Mouse (Mus musculus) hindbrain, embryonic 12.5 days (tissue): ENCODE results near the gene Akr1b3. TPM values are rescaled to one million over a fixed set of nuclear protein-coding genes. Genes with fewer than 3 reads are reported as not detected.
"Not testable (repeated sequence)": the region's sequence is repeated elsewhere in the genome, so short reads cannot be mapped to it uniquely, and the experiment has no call there.

Experiments
- ATAC-seq: fragments of 200-750 bp; cut with Nextera tagmentation; 2 replicates; pipeline ENCODE4 v1.8.0; 2017; ENCODE audit warnings: moderate TSS enrichment; ENCODE audit not compliant: low FRiP score
- H3K27ac ChIP-seq: fragments of 300-500 bp; sonication (generic); 2 replicates; pipeline ENCODE4 v1.5.1; 2016; ENCODE audit warnings: mild to moderate bottlenecking
- H3K27me3 ChIP-seq: fragments of 300-500 bp; sonication (generic); 2 replicates; pipeline ENCODE4 v1.6.1; 2016; ENCODE audit warnings: mild to moderate bottlenecking
- H3K36me3 ChIP-seq: fragments of 300-500 bp; sonication (generic); 2 replicates; pipeline ENCODE4 v1.6.1; 2016; ENCODE audit warnings: mild to moderate bottlenecking
- H3K4me1 ChIP-seq: fragments of 300-500 bp; sonication (generic); 2 replicates; pipeline ENCODE4 v1.6.1; 2016
- H3K4me2 ChIP-seq: fragments of 300-500 bp; sonication (generic); replicated peaks from 2 replicates; pipeline ENCODE4 v1.6.1; 2016; ENCODE audit warnings: mild to moderate bottlenecking
- H3K4me3 ChIP-seq: fragments of 300-500 bp; sonication (generic); 2 replicates; pipeline ENCODE4 v1.5.1; 2016; ENCODE audit warnings: mild to moderate bottlenecking
- H3K9ac ChIP-seq: fragments of 300-500 bp; sonication (generic); 2 replicates; pipeline ENCODE4 v1.6.1; 2016; ENCODE audit warnings: mild to moderate bottlenecking, moderate library complexity
- H3K9me3 ChIP-seq: fragments of 300-500 bp; sonication (generic); replicated peaks from 2 replicates; pipeline ENCODE4 v1.6.1; 2016; ENCODE audit warnings: mild to moderate bottlenecking
- WGBS: fragments of 180-500 bp; shearing (Covaris S2); methylation state at CpG from one replicate; pipeline ENCODE4 v1.1.7; 2016; 5-methylcytosine and 5-hydroxymethylcytosine counted together
- polyA plus RNA-seq: library from polyadenylated mRNA; unstranded; fragments of >200 nt; fragmentation: Nextera tagmentation; extraction: Ambion mirVana; gene quantifications from 2 replicates; pipeline ENCODE4 v1.2.1, GENCODE M21; 2016

The Akr1b3 gene
- polyA plus RNA-seq, 1 experiment from 2014 or later = 133 TPM

DNA sequence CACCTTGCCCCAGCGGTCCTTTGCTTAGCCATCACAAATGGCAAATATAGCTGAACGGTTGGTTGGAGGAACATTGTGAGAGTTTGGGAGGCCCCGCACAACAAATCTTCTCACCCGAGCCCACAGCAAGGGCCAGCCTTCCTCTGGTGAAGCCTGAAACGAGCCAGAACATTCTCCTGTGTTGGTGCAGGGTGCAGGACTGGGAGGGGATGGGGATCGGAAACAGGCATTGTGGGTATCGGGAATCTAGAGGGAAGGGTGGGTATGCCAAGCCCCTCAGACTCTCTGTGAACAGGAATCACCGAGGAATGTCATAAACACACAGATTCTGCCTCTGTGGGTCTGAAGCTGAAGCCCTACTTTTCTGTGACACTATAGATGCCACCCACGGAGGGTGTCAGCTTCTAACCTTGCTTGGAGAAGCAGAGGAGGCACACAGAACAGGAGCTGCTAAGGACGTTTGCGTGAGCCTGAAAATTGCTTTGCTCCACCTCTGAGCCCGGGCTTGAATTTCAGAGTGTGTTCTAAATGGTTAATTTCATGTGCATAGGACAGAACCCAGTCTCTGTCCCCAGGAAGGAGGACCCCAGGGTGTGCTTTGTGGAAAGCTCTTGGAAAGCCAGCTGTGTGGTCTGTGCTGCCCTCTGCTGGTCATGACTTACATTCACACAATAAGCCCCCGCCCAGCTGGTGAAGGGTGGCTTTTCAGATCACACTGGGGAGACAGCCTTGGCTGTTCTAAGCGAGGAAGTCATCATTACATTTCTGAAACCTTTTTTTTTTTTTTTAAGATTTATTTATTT, 29.0 kb upstream of the Akr1b3 start:
- Histone ChIP-seq H3K4me3 (no peak overlapping the region), H3K4me1 (0 out of 2 replicates have a peak, but pooled peaks cover 7% of the 10 kb centered on the region), H3K4me2 (no peak overlapping the region; the same call in 1 of the 2 replicates), H3K27ac (no peak overlapping the region), H3K27me3 (no peaks in the 10 kb centered on the region), H3K9me3 (no peaks in the 10 kb centered on the region), H3K9ac (no peak overlapping the region), H3K36me3 (no peaks in the 10 kb centered on the region)
- 48% methylated on average over 14 of the region's 14 CpGs for WGBS
- ATAC-seq = peak; percentile 67

DNA sequence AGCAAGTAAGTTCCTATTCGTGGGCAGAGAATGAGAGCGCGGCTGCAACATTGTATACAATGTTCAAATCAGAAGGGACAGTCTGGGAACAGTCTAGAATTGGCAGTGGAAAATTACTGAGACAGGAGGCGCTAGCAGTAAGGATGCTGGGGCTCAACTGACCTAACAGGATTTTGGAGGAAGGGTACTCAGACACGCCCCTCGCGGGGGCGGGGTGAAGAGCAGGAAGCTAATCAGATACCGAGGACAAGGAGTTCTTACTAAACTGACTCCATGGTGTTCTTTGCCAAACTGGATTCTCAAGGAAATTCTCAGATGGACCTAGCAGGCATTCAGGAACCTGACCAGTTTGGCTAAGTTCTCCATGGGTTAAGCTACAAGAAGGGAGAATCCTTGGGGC, 27.7 kb upstream of the Akr1b3 start:
- no peaks in the 10 kb centered on the region for H3K36me3 ChIP-seq
- H3K9ac ChIP-seq = no peak overlapping the region
- H3K27me3 ChIP-seq = no peaks in the 10 kb centered on the region
- no peaks in the 10 kb centered on the region for H3K9me3 ChIP-seq
- 21% methylated on average over 9 of the region's 9 CpGs for WGBS
- H3K4me3 ChIP-seq = no peak overlapping the region
- no peak overlapping the region for H3K27ac ChIP-seq
- 0 out of 2 replicates have a peak, but pooled peaks cover 7% of the 10 kb centered on the region for H3K4me1 ChIP-seq
- ATAC-seq = no peak
- H3K4me2 ChIP-seq = no peak overlapping the region; the same call in 1 of the 2 replicates

DNA sequence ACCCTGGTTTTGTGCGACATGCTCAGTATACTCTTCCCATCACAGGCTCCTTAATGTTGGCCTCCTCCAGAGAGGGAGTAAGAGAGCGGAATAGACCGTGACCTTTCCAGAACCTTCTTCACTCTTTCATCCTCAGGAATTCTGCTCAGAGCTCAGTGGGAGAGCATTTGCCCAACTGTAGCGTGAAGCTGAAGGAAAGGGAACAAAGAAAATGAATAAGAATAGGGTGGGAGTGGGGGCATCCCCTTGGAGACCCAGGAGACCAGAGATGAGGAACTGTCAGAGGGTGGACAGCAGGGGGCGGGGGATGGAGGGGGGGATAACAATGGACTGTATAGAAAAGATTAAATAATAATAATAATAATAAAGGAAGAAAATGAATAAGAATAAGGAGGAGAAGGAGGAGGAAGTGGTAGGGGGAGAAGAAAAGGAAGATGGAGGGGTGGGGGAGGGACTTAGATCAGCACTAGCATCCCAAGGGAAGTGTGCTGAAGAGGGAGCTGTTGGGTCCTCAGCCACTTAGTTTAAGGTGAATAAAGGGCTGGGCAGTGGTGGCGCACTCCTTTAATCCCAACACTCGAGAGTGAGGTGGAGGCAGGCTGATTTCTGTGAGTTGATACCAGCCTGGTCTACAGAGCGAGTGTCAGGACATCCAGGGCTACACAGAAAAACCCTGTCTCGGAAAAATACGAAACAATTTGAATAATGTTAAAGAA, 27.0 kb upstream of the Akr1b3 start:
- Histone ChIP-seq H3K9me3 (no peaks in the 10 kb centered on the region), H3K27ac (no peak overlapping the region), H3K9ac (no peak overlapping the region), H3K27me3 (no peaks in the 10 kb centered on the region), H3K4me2 (no peak overlapping the region; the same call in 1 of the 2 replicates), H3K4me3 (no peak overlapping the region), H3K4me1 (0 out of 2 replicates have a peak, but pooled peaks cover 7% of the 10 kb centered on the region), H3K36me3 (no peaks in the 10 kb centered on the region)
- ATAC-seq = no peak; the same call in 1 of the 2 replicates
- WGBS = 32% methylated on average over 10 of the region's 10 CpGs

DNA sequence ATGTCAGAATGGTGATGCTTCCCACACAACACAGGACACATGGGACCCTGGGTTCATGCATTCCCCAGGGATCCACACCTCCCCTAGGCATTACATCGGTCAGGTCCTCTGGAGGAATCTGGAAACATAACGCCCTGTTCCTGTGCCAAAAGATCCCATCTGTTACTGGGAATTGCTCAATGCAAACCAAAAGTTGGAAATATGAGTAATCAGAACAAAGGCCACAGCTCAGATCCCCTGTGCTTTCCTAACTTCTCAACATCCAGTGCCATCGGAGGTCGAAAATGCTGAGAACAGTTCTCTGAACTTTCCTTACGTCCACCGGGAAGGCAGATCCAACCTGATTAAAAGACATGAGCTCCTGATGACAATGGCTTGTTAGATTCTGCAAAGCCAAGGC, 26.1 kb upstream of the Akr1b3 start:
- H3K36me3 ChIP-seq = no peaks in the 10 kb centered on the region
- no peak overlapping the region for H3K27ac ChIP-seq
- no peaks in the 10 kb centered on the region for H3K27me3 ChIP-seq
- 71% methylated on average over 6 of the region's 6 CpGs for WGBS
- 0 out of 2 replicates have a peak, but pooled peaks cover 7% of the 10 kb centered on the region for H3K4me1 ChIP-seq
- no peak for ATAC-seq
- H3K4me2 ChIP-seq = no peak overlapping the region
- H3K4me3 ChIP-seq = no peak overlapping the region
- no peaks in the 10 kb centered on the region for H3K9me3 ChIP-seq
- H3K9ac ChIP-seq = no peak overlapping the region

DNA sequence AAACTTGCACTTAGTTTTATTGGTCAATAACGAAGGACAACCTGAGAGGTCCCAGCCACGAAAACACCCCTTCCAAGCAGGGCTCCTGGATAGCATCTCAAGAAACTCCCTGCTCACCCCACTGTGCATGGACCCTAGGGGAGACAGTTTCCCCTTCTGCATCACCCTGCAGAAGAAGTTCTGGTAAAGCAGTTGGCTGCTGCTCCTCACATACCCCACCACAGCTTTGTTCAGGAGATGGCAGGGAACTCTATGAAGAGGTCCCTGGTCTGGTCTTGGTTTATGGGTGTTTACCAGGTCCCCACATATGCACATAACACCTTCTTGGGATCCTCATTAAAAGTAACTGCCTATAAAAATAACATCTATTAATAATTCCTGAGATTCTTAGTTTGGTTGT, 25.2 kb upstream of the Akr1b3 start:
- H3K4me1 ChIP-seq = 0 out of 2 replicates have a peak, but pooled peaks cover 7% of the 10 kb centered on the region
- H3K36me3 ChIP-seq = no peaks in the 10 kb centered on the region
- no peak for ATAC-seq
- 96% methylated on average over 2 of the region's 2 CpGs for WGBS
- no peaks in the 10 kb centered on the region for H3K27me3 ChIP-seq
- no peak overlapping the region for H3K9ac ChIP-seq
- no peak overlapping the region for H3K4me3 ChIP-seq
- no peak overlapping the region for H3K4me2 ChIP-seq
- no peaks in the 10 kb centered on the region for H3K9me3 ChIP-seq
- H3K27ac ChIP-seq = no peak overlapping the region

DNA sequence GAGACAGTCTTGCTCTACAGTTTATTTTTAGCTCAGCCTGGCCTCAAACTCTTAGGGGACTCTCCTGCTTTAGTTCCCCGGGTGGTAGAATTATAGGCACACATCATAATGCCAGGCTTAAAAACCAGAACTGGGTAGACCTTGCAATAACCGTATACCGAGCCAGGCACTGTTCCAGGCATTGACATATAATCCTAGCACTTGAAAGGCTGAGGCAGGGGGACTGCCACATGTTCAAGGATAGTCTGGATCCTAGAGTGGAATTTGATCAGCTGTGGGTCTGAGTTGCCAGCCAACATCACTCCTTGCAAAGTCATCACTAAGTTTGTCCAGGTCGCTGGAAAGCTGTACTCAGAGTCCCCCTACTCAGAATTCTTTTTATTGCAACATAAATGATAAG, 24.7 kb upstream of the Akr1b3 start:
- H3K9me3 ChIP-seq = no peaks in the 10 kb centered on the region
- H3K9ac ChIP-seq = no peak overlapping the region
- ATAC-seq = no peak
- no peaks in the 10 kb centered on the region for H3K27me3 ChIP-seq
- 94% methylated on average over 4 of the region's 4 CpGs for WGBS
- 0 out of 2 replicates have a peak, but pooled peaks cover 7% of the 10 kb centered on the region for H3K4me1 ChIP-seq
- H3K4me2 ChIP-seq = no peak overlapping the region
- H3K36me3 ChIP-seq = no peaks in the 10 kb centered on the region
- no peak overlapping the region for H3K27ac ChIP-seq
- no peak overlapping the region for H3K4me3 ChIP-seq

DNA sequence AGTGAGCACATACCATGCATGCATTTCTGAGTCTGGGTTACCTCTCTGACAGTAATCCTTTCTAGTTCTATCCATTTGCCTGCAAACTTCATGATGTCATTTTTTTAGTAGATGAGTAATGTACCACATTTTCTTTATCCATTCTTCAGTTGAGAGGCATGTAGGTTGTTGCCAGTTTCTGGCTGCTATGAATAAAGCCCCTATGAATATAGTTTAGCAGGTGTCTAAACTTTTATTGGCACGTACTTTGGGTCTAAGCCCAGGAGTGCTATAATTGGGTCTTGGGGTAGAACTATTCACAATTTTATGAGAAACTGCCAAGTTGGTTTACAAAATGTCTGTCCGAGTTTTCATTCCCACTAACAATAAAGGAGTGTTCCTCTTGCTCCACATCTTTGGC, 20.5 kb upstream of the Akr1b3 start:
- WGBS = 85% methylated on average over 2 of the region's 2 CpGs
- Histone ChIP-seq H3K27ac (no peak overlapping the region), H3K36me3 (no peaks in the 10 kb centered on the region), H3K4me2 (no peak overlapping the region), H3K4me1 (no peaks in the 10 kb centered on the region), H3K9ac (no peak overlapping the region), H3K4me3 (no peak overlapping the region), H3K27me3 (no peaks in the 10 kb centered on the region), H3K9me3 (no peaks in the 10 kb centered on the region)
- ATAC-seq = no peak

DNA sequence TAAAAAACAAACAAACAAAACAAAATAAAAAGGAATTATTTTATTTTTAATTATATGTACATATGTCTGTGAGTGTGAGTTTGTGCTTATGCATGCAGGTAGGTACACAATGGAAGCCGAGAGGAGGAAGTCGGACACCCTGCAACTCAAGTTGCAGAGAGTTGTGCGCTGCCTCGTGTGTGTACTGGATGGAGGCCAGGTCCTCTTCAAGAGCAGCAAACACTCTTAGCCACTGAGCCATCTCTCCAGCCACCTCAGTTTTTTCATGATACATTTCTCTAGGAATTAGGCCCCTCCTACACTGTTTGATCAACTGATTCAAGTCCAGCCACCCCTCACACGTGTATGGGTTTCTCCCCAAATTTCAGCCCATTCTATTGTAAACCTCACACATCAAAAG, 17.4 kb upstream of the Akr1b3 start:
- Histone ChIP-seq H3K27me3 (no peaks in the 10 kb centered on the region), H3K4me3 (no peak overlapping the region), H3K36me3 (no peaks in the 10 kb centered on the region), H3K9ac (no peak overlapping the region), H3K4me2 (no peak overlapping the region), H3K27ac (no peak overlapping the region), H3K9me3 (no peaks in the 10 kb centered on the region), H3K4me1 (no peaks in the 10 kb centered on the region)
- ATAC-seq = no peak
- WGBS = 88% methylated on average over 5 of the region's 5 CpGs

DNA sequence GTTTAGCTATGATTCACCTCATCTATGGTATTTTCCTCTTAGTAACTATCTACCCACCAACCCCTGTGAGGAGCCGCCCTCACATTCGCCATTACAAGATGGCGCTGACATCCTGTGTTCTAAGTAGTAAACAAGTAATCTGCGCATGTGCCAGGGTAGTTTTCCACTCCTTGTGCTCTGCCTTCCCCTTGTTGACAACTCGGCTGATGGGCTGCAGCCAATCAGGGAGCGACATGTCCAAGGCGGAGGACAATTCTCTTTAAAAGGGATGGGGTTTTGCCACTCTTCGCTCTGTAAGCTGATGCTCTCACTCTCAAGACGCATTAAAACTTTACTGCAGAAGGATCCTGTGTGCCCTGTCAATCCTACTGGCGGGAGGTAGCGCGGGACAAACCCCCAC, 14.5 kb upstream of the Akr1b3 start:
- H3K9ac ChIP-seq, H3K4me3 ChIP-seq, ATAC-seq, H3K36me3 ChIP-seq, H3K27me3 ChIP-seq, H3K4me2 ChIP-seq, H3K9me3 ChIP-seq, H3K4me1 ChIP-seq, H3K27ac ChIP-seq: not testable (repeated sequence)
- 87% methylated on average over 12 of the region's 12 CpGs for WGBS

DNA sequence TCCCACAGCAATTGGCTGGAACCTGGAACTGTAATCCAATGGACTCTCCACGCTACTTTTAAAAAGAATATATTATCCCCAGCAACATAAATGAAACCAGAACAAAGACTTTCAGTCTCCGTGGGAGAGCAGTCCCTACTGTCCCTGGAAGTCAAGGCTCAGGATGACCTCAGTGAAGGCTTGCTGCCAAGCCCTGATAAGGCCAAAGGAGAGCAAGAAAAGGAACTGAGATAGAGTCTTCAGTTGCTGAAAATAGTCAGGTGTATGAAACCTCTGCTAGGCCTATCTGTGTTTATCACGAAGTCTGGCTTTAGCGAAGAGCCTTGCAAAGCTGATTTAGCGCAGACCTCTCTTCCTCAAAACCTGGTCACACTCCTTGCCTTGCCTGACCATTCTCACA, 14.1 kb upstream of the Akr1b3 start:
- Histone ChIP-seq H3K4me3 (no peak overlapping the region), H3K9me3 (no peaks in the 10 kb centered on the region), H3K36me3 (no peaks in the 10 kb centered on the region), H3K4me2 (no peak overlapping the region), H3K4me1 (no peaks in the 10 kb centered on the region), H3K27me3 (no peaks in the 10 kb centered on the region), H3K27ac (no peak overlapping the region), H3K9ac (no peak overlapping the region)
- ATAC-seq = no peak
- WGBS = 87% methylated on average over 5 of the region's 5 CpGs

DNA sequence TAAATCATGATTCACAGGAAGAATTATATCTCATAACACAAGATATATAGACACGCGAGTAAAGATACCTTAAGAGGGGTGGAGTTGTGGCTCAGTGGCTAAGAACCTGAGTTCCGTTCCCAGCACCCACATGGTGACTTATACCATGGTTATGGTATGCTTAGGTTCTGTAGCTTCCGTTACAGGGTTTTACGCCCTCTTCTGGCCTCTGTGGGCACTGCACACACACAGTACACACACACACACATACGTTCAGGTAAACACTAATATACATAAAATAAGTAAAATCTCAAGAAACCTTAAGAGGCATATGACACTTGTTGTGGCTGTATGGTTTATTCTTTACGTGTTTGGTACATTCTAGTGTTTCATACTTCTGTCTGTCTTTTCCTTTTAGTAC, 4.8 kb upstream of the Akr1b3 start:
- Histone ChIP-seq H3K27ac (no peak overlapping the region), H3K4me3 (no peak overlapping the region), H3K27me3 (no peaks in the 10 kb centered on the region), H3K4me1 (no peaks in the 10 kb centered on the region; the same call in 1 of the 2 replicates), H3K36me3 (no peaks in the 10 kb centered on the region), H3K9me3 (no peaks in the 10 kb centered on the region), H3K9ac (no peak overlapping the region), H3K4me2 (no peak overlapping the region)
- no peak for ATAC-seq
- WGBS = 89% methylated on average over 7 of the region's 7 CpGs

DNA sequence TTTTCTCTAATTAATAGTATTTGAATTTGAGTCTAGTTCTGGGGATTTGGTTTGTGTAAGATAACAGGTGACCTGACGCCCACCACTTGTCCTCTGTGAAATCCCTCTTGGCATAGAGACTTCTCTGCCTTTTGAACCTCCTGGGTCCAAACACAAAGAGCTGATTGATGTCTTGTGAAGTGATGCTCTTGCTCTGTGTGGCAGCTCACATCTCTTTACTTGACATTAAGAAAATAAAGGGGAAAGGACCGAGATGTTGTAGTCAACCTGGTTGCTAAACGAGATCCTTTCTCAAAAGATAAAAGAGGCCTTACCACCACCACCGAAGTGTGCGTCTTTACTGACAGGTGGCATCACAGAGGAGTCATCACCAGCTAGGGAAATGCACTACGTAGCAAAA, 1.4 kb upstream of the Akr1b3 start:
- Histone ChIP-seq H3K9ac (no peak overlapping the region), H3K9me3 (no peaks in the 10 kb centered on the region), H3K4me2 (no peak overlapping the region), H3K27me3 (no peaks in the 10 kb centered on the region), H3K36me3 (no peaks in the 10 kb centered on the region), H3K4me3 (no peak overlapping the region), H3K27ac (no peak overlapping the region), H3K4me1 (peaks cover 6% of the 10 kb centered on the region)
- ATAC-seq = no peak
- 69% methylated on average over 6 of the region's 6 CpGs for WGBS
